Comparison of ENCODE assay signal across 24 mouse cellular contexts in genomic region chr16:38287357-38287756, GRCm38 (mm10). TPM values are rescaled to one million over a fixed set of nuclear protein-coding genes. Genes with fewer than 3 reads are reported as not detected.
A peak's percentile ranks its signal among the peaks of the same experiment; 100 is the strongest.
DNase-seq lines count a peak whose midpoint lies in the region; ATAC-seq and TF ChIP-seq lines count a peak whose summit lies in the region.
"Had no signal": no experiment of that assay in that cellular context is flagged by ENCODE, and none has a peak within 500 bp of the region (broad histone marks: within the 10 kb centered on the region; RNA-seq: fewer than 3 reads in every experiment).

No protein-coding gene starts in this region.

- TF ChIP-seq CTCF in intestine, postnatal 0 days (IDR thresholded peaks at IDR 0.05; ENCODE audit: low read depth) = no peak
- TF ChIP-seq CTCF in liver, postnatal 0 days (IDR thresholded peaks at IDR 0.05; ENCODE audit: low read depth) = no peak

- peak overlapping the region; percentile 87 for H3K27ac ChIP-seq in intestine, postnatal 0 days (ENCODE audit: low read depth, low read length)
- H3K27ac ChIP-seq in intestine, embryonic 15.5 days = no peak overlapping the region
- peak overlapping the region; percentile 58; the same call in 1 of the 2 replicates for H3K27ac ChIP-seq in liver, embryonic 13.5 days
- H3K27ac ChIP-seq in liver, postnatal 0 days (ENCODE audit: low read depth) = peak overlapping the region; percentile 97
- H3K27ac ChIP-seq: embryonic facial prominence, embryonic 13.5 days; forebrain, embryonic 13.5 days; heart, adult 2 months; heart, embryonic 15.5 days; hindbrain, embryonic 13.5 days had no signal

- H3K9me3 ChIP-seq in intestine, postnatal 0 days (ENCODE audit: control insufficient read depth) = no peaks in the 10 kb centered on the region
- H3K9me3 ChIP-seq in intestine, embryonic 15.5 days = no peaks in the 10 kb centered on the region
- no peaks in the 10 kb centered on the region for H3K9me3 ChIP-seq in liver, embryonic 13.5 days (replicated peaks)
- no peaks in the 10 kb centered on the region for H3K9me3 ChIP-seq in liver, postnatal 0 days (ENCODE audit: low read length)
- H3K9me3 ChIP-seq: embryonic facial prominence, embryonic 13.5 days; forebrain, embryonic 13.5 days; heart, embryonic 15.5 days; hindbrain, embryonic 13.5 days had no signal

- ATAC-seq in intestine, postnatal 0 days = no peak
- no peak for ATAC-seq in intestine, embryonic 15.5 days
- ATAC-seq in liver, embryonic 13.5 days (ENCODE audit: low read depth) = peak; percentile 44
- ATAC-seq in liver, postnatal 0 days = peak; percentile 69
- ATAC-seq: activated CD4-positive, CD25-positive, alpha-beta regulatory T cell, adult 4 months; forebrain, embryonic 13.5 days; Patski had no signal

- no peak for DNase-seq in liver, embryonic 13.5 days
- no peak for DNase-seq in liver, postnatal 0 days
- DNase-seq in left cerebral cortex, adult 18-20 months (ENCODE audit: low spot score in 2 of 2) = no peak
- no peak for DNase-seq in adrenal gland, adult 2 months
- DNase-seq: adrenal gland, postnatal 25 days; cerebellum, adult 18-20 months; cerebellum, adult 9-11 months; cerebellum, postnatal 36 days; gastrocnemius, postnatal 36 days; heart, adult 2 months; heart, postnatal 14 days had no signal

- WGBS in intestine, postnatal 0 days = 48% methylated on average over 6 of the region's 6 CpGs
- 46% methylated on average over 6 of the region's 6 CpGs for WGBS in intestine, embryonic 15.5 days
- WGBS in liver, embryonic 13.5 days (ENCODE audit: insufficient replicate concordance) = 47% methylated on average over 6 of the region's 6 CpGs
- WGBS in liver, postnatal 0 days (ENCODE audit: insufficient replicate concordance) = 52% methylated on average over 6 of the region's 6 CpGs

- H3K4me1 ChIP-seq in intestine, postnatal 0 days (replicated peaks; ENCODE audit: control insufficient read depth, insufficient read depth, low read length) = 0 out of 2 replicates have a peak, but pooled peaks cover 4% of the 10 kb centered on the region
- H3K4me1 ChIP-seq in intestine, embryonic 15.5 days (replicated peaks) = peaks cover 18% of the 10 kb centered on the region
- H3K4me1 ChIP-seq in liver, embryonic 13.5 days (replicated peaks) = peaks cover 25% of the 10 kb centered on the region
- peaks cover 18% of the 10 kb centered on the region for H3K4me1 ChIP-seq in liver, postnatal 0 days (ENCODE audit: insufficient read depth)

- no peaks in the 10 kb centered on the region for H3K27me3 ChIP-seq in intestine, postnatal 0 days (replicated peaks; ENCODE audit: control insufficient read depth, insufficient read depth, low read length)
- H3K27me3 ChIP-seq in intestine, embryonic 15.5 days (replicated peaks) = no peaks in the 10 kb centered on the region
- H3K27me3 ChIP-seq in liver, embryonic 13.5 days = no peaks in the 10 kb centered on the region
- H3K27me3 ChIP-seq in liver, postnatal 0 days (ENCODE audit: insufficient read depth, low read length) = no peaks in the 10 kb centered on the region
- H3K27me3 ChIP-seq: embryonic facial prominence, embryonic 13.5 days; forebrain, embryonic 13.5 days; heart, embryonic 15.5 days; hindbrain, embryonic 13.5 days; Patski had no signal

- H3K36me3 ChIP-seq in intestine, postnatal 0 days (ENCODE audit: control insufficient read depth, insufficient read depth) = no peaks in the 10 kb centered on the region
- no peaks in the 10 kb centered on the region for H3K36me3 ChIP-seq in intestine, embryonic 15.5 days
- H3K36me3 ChIP-seq in liver, embryonic 13.5 days = no peaks in the 10 kb centered on the region
- H3K36me3 ChIP-seq in liver, postnatal 0 days (replicated peaks; ENCODE audit: insufficient read depth, low read length) = no peaks in the 10 kb centered on the region; the same call in 1 of the 2 replicates
- H3K36me3 ChIP-seq: embryonic facial prominence, embryonic 13.5 days; heart, embryonic 15.5 days; hindbrain, embryonic 13.5 days had no signal

- H3K4me2 ChIP-seq in intestine, postnatal 0 days (replicated peaks; ENCODE audit: low read depth) = no peak overlapping the region
- H3K4me2 ChIP-seq in intestine, embryonic 15.5 days (replicated peaks) = no peak overlapping the region
- H3K4me2 ChIP-seq in liver, embryonic 13.5 days = no peak overlapping the region
- peak overlapping the region; percentile 0; the same call in 1 of the 2 replicates for H3K4me2 ChIP-seq in liver, postnatal 0 days (ENCODE audit: low read depth, low read length)
- H3K4me2 ChIP-seq: embryonic facial prominence, embryonic 13.5 days; forebrain, embryonic 13.5 days; heart, embryonic 11.5 days; heart, embryonic 15.5 days; hindbrain, embryonic 13.5 days had no signal

- 0 out of 2 replicates have a peak, but pooled peaks have one; percentile 8 for TF ChIP-seq EP300 in liver, postnatal 0 days (IDR thresholded peaks at IDR 0.05; ENCODE audit: low read depth)

- no peak overlapping the region for H3K9ac ChIP-seq in intestine, postnatal 0 days (ENCODE audit: low read depth, low read length)
- no peak overlapping the region for H3K9ac ChIP-seq in intestine, embryonic 15.5 days
- H3K9ac ChIP-seq in liver, embryonic 13.5 days = no peak overlapping the region
- H3K9ac ChIP-seq in liver, postnatal 0 days (replicated peaks) = peak overlapping the region; percentile 53
- H3K9ac ChIP-seq: embryonic facial prominence, embryonic 13.5 days; forebrain, embryonic 13.5 days; heart, embryonic 15.5 days; hindbrain, embryonic 13.5 days had no signal

- H3K4me3 ChIP-seq in intestine, postnatal 0 days (ENCODE audit: low read depth, low read length) = no peak overlapping the region
- no peak overlapping the region for H3K4me3 ChIP-seq in intestine, embryonic 15.5 days (replicated peaks)
- H3K4me3 ChIP-seq in liver, embryonic 13.5 days (replicated peaks) = no peak overlapping the region
- no peak overlapping the region for H3K4me3 ChIP-seq in liver, postnatal 0 days (ENCODE audit: low read depth, low read length)
- H3K4me3 ChIP-seq: embryonic facial prominence, embryonic 13.5 days; forebrain, embryonic 13.5 days; heart, adult 2 months; heart, embryonic 15.5 days; hindbrain, embryonic 13.5 days had no signal

RNA-seq across cellular contexts. Expression of gene Nr1i2, which starts 7.3 kb away (rescaled TPM):
- polyA plus RNA-seq in intestine, postnatal 0 days (2015; fragmentation: Nextera tagmentation; extraction: Ambion mirVana) = 23.1 and 26.0 TPM in 2 replicates
- polyA plus RNA-seq in intestine, embryonic 15.5 days (2015; fragmentation: Nextera tagmentation; extraction: Ambion mirVana) = 12.1 and 13.1 TPM in 2 replicates
- polyA plus RNA-seq in liver, embryonic 13.5 days (2015; fragmentation: Nextera tagmentation; extraction: Ambion mirVana) = 2.6 and 2.8 TPM in 2 replicates
- 13.8 and 14.6 TPM in 2 replicates for polyA plus RNA-seq in liver, postnatal 0 days (2015; fragmentation: Nextera tagmentation; extraction: Ambion mirVana)
- total RNA-seq in left cerebral cortex, adult 18-20 months (2021) = not detected
- under 1 TPM in 1 of 2 experiments, not detected in 1; 0.20 TPM for total RNA-seq in adrenal gland, adult 2 months (2021)
- polyA plus RNA-seq in adrenal gland, adult 2 months (2012; rRNA removed) = not detected in 2 replicates
- total RNA-seq: adrenal gland, adult 18-20 months; adrenal gland, postnatal 25 days; CH12.LX; gastrocnemius, adult 8-10 months; gastrocnemius, postnatal 36 days; heart, adult 2 months; heart, postnatal 14 days; hematopoietic stem cell, adult 5-6 weeks had no signal
- polyA plus RNA-seq: activated CD4-positive, CD25-positive, alpha-beta regulatory T cell, adult 4 months; embryonic facial prominence, embryonic 13.5 days; forebrain, embryonic 13.5 days; heart, adult 2 months; heart, embryonic 15.5 days; hindbrain, embryonic 13.5 days had no signal

RNA-seq across cellular contexts. Expression of gene Maats1, which starts 54.6 kb away (rescaled TPM):
- polyA plus RNA-seq in intestine, postnatal 0 days (2015; fragmentation: Nextera tagmentation; extraction: Ambion mirVana) = 0.88 and 1.0 TPM in 2 replicates
- polyA plus RNA-seq in intestine, embryonic 15.5 days (2015; fragmentation: Nextera tagmentation; extraction: Ambion mirVana) = 0.08 and 0.18 TPM in 2 replicates
- polyA plus RNA-seq in liver, embryonic 13.5 days (2015; fragmentation: Nextera tagmentation; extraction: Ambion mirVana) = 0.05 TPM in 1 of 2 replicates, not detected in the other
- polyA plus RNA-seq in liver, postnatal 0 days (2015; fragmentation: Nextera tagmentation; extraction: Ambion mirVana) = 0.04 TPM in 1 of 2 replicates, not detected in the other
- 1 to 10 TPM in 1 of 2 experiments, under 1 TPM in 1; 0.82 to 1.5 TPM for total RNA-seq in left cerebral cortex, adult 18-20 months (2021)
- under 1 TPM; 0.37 to 0.97 TPM for total RNA-seq in adrenal gland, adult 2 months (2021)
- 0.04 TPM in 1 of 2 replicates, not detected in the other for polyA plus RNA-seq in adrenal gland, adult 2 months (2012; rRNA removed)
- total RNA-seq: gastrocnemius, adult 8-10 months; gastrocnemius, postnatal 36 days; heart, adult 2 months; hematopoietic stem cell, adult 5-6 weeks had no signal

RNA-seq across cellular contexts. Expression of gene Cox17, which starts 59.4 kb away (rescaled TPM):
- 557 and 587 TPM in 2 replicates for polyA plus RNA-seq in intestine, postnatal 0 days (2015; fragmentation: Nextera tagmentation; extraction: Ambion mirVana)
- polyA plus RNA-seq in intestine, embryonic 15.5 days (2015; fragmentation: Nextera tagmentation; extraction: Ambion mirVana) = 233 TPM in 2 replicates
- 331 and 350 TPM in 2 replicates for polyA plus RNA-seq in liver, embryonic 13.5 days (2015; fragmentation: Nextera tagmentation; extraction: Ambion mirVana)
- 274 and 276 TPM in 2 replicates for polyA plus RNA-seq in liver, postnatal 0 days (2015; fragmentation: Nextera tagmentation; extraction: Ambion mirVana)
- total RNA-seq in left cerebral cortex, adult 18-20 months (2021) = 100 to 1,000 TPM; 140 to 142 TPM
- 100 to 1,000 TPM; 223 to 312 TPM for total RNA-seq in adrenal gland, adult 2 months (2021)
- polyA plus RNA-seq in adrenal gland, adult 2 months (2012; rRNA removed) = 34.7 and 43.0 TPM in 2 replicates

RNA-seq across cellular contexts. Expression of gene Gm21987, which starts 59.5 kb away (rescaled TPM):
- polyA plus RNA-seq in intestine, postnatal 0 days (2015; fragmentation: Nextera tagmentation; extraction: Ambion mirVana) = 0.38 TPM in 1 of 2 replicates, not detected in the other
- polyA plus RNA-seq in intestine, embryonic 15.5 days (2015; fragmentation: Nextera tagmentation; extraction: Ambion mirVana) = 0.53 TPM in 1 of 2 replicates, not detected in the other
- polyA plus RNA-seq in liver, embryonic 13.5 days (2015; fragmentation: Nextera tagmentation; extraction: Ambion mirVana) = not detected in 2 replicates
- polyA plus RNA-seq in liver, postnatal 0 days (2015; fragmentation: Nextera tagmentation; extraction: Ambion mirVana) = not detected in 2 replicates
- total RNA-seq in left cerebral cortex, adult 18-20 months (2021) = not detected
- total RNA-seq in adrenal gland, adult 2 months (2021) = under 1 TPM in 1 of 2 experiments, not detected in 1; 0.93 TPM
- polyA plus RNA-seq in adrenal gland, adult 2 months (2012; rRNA removed) = 4.4 TPM in 1 of 2 replicates, not detected in the other
- total RNA-seq: adrenal gland, adult 18-20 months; adrenal gland, postnatal 25 days; gastrocnemius, adult 8-10 months; gastrocnemius, postnatal 36 days; heart, adult 2 months; hematopoietic stem cell, adult 5-6 weeks had no signal
- polyA plus RNA-seq: activated CD4-positive, CD25-positive, alpha-beta regulatory T cell, adult 4 months; embryonic facial prominence, embryonic 13.5 days; forebrain, embryonic 13.5 days; heart, adult 2 months; hindbrain, embryonic 13.5 days; Patski had no signal

Comparison
In these comparisons a context has a peak if more than half of its experiments do, and no peak if none do; other contexts are left out.
1. ATAC-seq: peak in liver, embryonic 13.5 days (single experiment) and liver, postnatal 0 days (single experiment); none in intestine, postnatal 0 days (single experiment) and intestine, embryonic 15.5 days (single experiment).